Mouse (Mus musculus) gastrocnemius, adult 2 months (tissue): ENCODE results near the gene Spaca6. TPM values are rescaled to one million over a fixed set of nuclear protein-coding genes. Genes with fewer than 3 reads are reported as not detected.

ENCODE experiments used
- DNase-seq: peaks from one replicate; pipeline ENCODE4 v3.0.0; 2022
- H3K27ac ChIP-seq: fragments of 200-600 bp; 2 replicates; pipeline ENCODE4 v1.8.1; 2022; ENCODE audit warnings: mild to moderate bottlenecking
- H3K4me3 ChIP-seq: fragments of 200-600 bp; 2 replicates; pipeline ENCODE4 v1.8.1; 2022; ENCODE audit warnings: mild to moderate bottlenecking, moderate library complexity
- CTCF ChIP-seq: fragments of 200-600 bp; IDR thresholded peaks from 2 replicates; pipeline ENCODE4 v1.8.1; 2022; ENCODE audit warnings: antibody characterized with exemption, mild to moderate bottlenecking, moderate library complexity
- intact Hi-C: fragments of 180-260 bp; cut with DNase I; formaldehyde crosslinking; loops from one replicate; pipeline ENCODE4 v1.15.1; 2025
- microRNA-seq: library from miRNA; unstranded; fragments of <30 nt; microRNA quantifications from one replicate; pipeline ENCODE4 v1.2.0, GENCODE M21; 2021
- total RNA-seq, 2 experiments: library from RNA; stranded (reverse); gene quantifications; 2 replicates each; pipeline ENCODE4 v1.2.3; 2021

Gene Spaca6
- total RNA-seq, 2 experiments from 2014 or later = 8.4 to 8.9 TPM

DNA sequence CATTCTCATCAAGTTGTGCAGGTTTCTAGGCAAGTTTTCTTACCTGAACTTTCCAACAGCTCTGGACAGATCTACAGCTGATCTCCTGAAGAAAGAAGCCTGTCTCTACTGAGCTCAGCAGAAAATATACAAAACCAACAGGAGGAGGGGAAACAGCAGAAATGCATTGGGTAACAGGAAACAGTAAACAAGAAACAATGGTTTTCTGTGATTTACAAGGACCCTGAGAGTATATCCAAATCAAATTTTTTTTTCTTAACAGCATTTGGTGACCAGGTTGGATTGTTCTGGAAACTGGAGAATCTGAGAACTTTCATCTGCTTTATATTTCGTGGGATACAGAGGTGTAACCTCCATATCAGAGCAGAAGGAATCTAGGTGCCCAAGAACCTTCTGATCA, 56.9 kb downstream of the Spaca6 start, which contains the start of gene Fpr1:
TSS of gene Fpr1 (minus strand) at position 101 of the 400 bp plus-strand sequence.
- intact Hi-C loops = no loop called here
- Histone ChIP-seq H3K4me3 (no peak within 1 kb of the TSS), H3K27ac (no peak within 1 kb of the TSS)
- TF ChIP-seq CTCF = no peak
- no peak for DNase-seq

DNA sequence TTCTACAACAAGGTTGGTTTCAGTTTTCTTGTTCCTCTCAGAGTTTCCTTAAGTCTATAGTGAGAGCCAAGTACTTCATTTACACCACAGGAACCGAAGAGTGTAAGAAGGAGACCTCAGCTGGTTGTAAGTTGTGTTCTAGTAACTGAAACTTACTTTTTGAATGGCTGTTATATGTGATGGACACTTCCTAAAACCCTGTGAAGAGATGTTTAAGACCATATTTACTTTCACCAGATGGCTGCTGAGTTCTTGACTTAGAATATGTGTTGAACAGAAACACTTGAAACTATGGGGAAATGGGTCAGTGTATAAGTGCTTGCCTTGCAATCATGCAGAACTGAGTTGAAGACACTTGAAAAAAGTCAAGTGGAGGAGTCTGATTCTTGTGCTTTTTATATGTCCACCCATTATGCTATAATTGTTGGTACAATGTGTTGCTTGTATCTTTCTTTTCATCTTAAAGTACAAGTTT, 60.9 kb downstream of the Spaca6 start, which contains the start of the genes Fpr2 and Fpr3:
TSS of gene Fpr2 (plus strand) at position 51 of the 475 bp plus-strand sequence.
TSS of gene Fpr3 (plus strand) at position 79 of the 475 bp plus-strand sequence.
- intact Hi-C loops = no loop called here
- no peak within 1 kb of the TSS for H3K27ac ChIP-seq
- DNase-seq = no peak
- no peak for TF ChIP-seq CTCF
- no peak within 1 kb of the TSS for H3K4me3 ChIP-seq

DNA sequence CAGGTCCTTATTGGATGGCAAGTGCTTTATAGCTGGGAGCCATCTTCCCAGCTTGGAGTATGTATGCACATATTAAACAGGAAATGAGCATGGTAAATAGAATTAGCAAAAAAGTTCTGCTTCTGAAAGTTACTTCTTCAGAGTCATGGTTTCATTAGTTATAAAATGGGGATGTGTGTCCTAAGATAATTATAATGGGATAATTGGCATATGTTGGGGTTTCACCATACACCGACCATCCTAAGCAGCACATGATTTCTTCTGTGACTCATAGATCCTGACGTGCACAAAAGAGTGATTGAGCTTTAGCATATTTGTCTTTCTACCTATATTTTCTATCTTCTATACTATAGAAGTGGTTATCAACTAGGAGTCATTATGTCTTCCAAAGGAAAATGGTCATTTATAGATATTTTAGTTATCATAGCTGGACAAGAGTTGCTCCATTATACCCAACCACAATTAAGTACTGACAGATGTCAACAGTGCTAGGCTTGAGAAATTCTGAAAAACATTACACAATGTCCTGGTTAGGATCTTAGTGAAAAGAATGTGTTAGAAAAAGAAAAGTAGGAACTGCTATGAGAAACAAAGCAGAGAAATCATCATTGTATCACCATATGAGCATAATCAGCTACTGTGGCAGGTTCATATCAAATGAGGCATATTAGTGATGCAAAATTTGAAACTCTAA, 62.9 kb downstream of the Spaca6 start:
- Histone ChIP-seq H3K27ac (no peak overlapping the region), H3K4me3 (no peak overlapping the region)
- no peak for TF ChIP-seq CTCF
- DNase-seq = no peak
- intact Hi-C loops = no loop called here

Small RNAs within 50 kb of the gene (microRNA-seq; reads per million reads assigned to microRNA genes)
- gene Gm25927 (not detected), gene Mir125a (3,302 reads per million, percentile 86 among the genes with 10 or more reads in this experiment), gene Mir99b (1,538 reads per million, percentile 81 among the genes with 10 or more reads in this experiment), gene Mirlet7e (not detected)

Other genes starting within 250 kb of the Spaca6 start
- gene Lnpep, start 202.1 kb upstream of the Spaca6 start, total RNA-seq = 10 to 100 TPM; 65.3 to 77.3 TPM
- gene Vmn2r90, start 123.4 kb upstream of the Spaca6 start, total RNA-seq = not detected
- gene Has1, start 28.0 kb downstream of the Spaca6 start, total RNA-seq = under 1 TPM; 0.13 to 0.22 TPM
- not detected for gene Fpr1, start 56.8 kb downstream of the Spaca6 start, total RNA-seq
- not detected for gene Fpr2, start 60.7 kb downstream of the Spaca6 start, total RNA-seq
- not detected for gene Fpr3, start 60.7 kb downstream of the Spaca6 start, total RNA-seq
- not detected for gene Fpr-rs4, start 194.6 kb downstream of the Spaca6 start, total RNA-seq
- not detected for gene Vmn2r124, start 222.3 kb downstream of the Spaca6 start, total RNA-seq